Mouse (Mus musculus) heart, postnatal 0 days (tissue): ENCODE measurements around the gene Smad5.

Experiments used
- CTCF ChIP-seq: IDR thresholded peaks from 2 replicates; pipeline ENCODE4 v1.5.1; 2016; ENCODE audit warnings: antibody characterized with exemption, control low read depth, low read depth
- EP300 ChIP-seq: IDR thresholded peaks from 2 replicates; pipeline ENCODE4 v1.6.1; 2016; ENCODE audit warnings: antibody characterized with exemption, low read depth

GRCm38 (mm10) chr13:56741691-56742090 is 38.9 kb downstream of the Smad5 start:
- no peak for TF ChIP-seq CTCF
- TF ChIP-seq EP300 = no peak
